Mouse (Mus musculus) regulatory T cell (primary cell): ENCODE measurements around the gene Ppp4c.

Experiments
- in situ Hi-C: fragments of 300-600 bp; cut with MboI, MseI; formaldehyde crosslinking; loops from one replicate; pipeline ENCODE4 v1.15.1; 2025; ENCODE audit warnings: high pct_unique_total_duplicates

The Ppp4c gene

GRCm38 (mm10) chr7:126759672-126760390 lies 32.5 kb downstream of the Ppp4c start:
- in situ Hi-C loops: no loop called here

GRCm38 (mm10) chr7:126759050-126759671 lies 33.1 kb downstream of the Ppp4c start, which contains the start of gene Mapk3:
Mapk3 (plus strand) TSS chr7:126759601.
- in situ Hi-C loops: no loop called here

GRCm38 (mm10) chr7:126758539-126758938 lies 33.8 kb downstream of the Ppp4c start:
- in situ Hi-C loops: no loop called here

- in situ Hi-C loops: no loop called here
Measured at GRCm38 (mm10) chr7:126754866-126755265, 37.4 kb downstream of the Ppp4c start.

- in situ Hi-C loops: no loop called here
Measured at GRCm38 (mm10) chr7:126749582-126750343, 42.5 kb downstream of the Ppp4c start.

- in situ Hi-C loops: no loop called here
Measured at GRCm38 (mm10) chr7:126748824-126749223, 43.5 kb downstream of the Ppp4c start.

GRCm38 (mm10) chr7:126746798-126747197 lies 45.5 kb downstream of the Ppp4c start:
- in situ Hi-C loops: no loop called here

GRCm38 (mm10) chr7:126746066-126746465 lies 46.2 kb downstream of the Ppp4c start:
- in situ Hi-C loops: no loop called here

GRCm38 (mm10) chr7:126741964-126742482 lies 50.3 kb downstream of the Ppp4c start:
- in situ Hi-C loops: no loop called here

- in situ Hi-C loops: no loop called here
Measured at GRCm38 (mm10) chr7:126741452-126741851, 50.8 kb downstream of the Ppp4c start.

- in situ Hi-C loops: no loop called here
Measured at GRCm38 (mm10) chr7:126740977-126741376, 51.3 kb downstream of the Ppp4c start.

GRCm38 (mm10) chr7:126740132-126740735 lies 52.1 kb downstream of the Ppp4c start:
- in situ Hi-C loops: no loop called here

- in situ Hi-C loops: no loop called here
Measured at GRCm38 (mm10) chr7:126739551-126739950, 52.7 kb downstream of the Ppp4c start.

GRCm38 (mm10) chr7:126736122-126736521 lies 56.2 kb downstream of the Ppp4c start:
- in situ Hi-C loops: no loop called here
